Mouse (Mus musculus) adrenal gland, adult 2 months (tissue): ENCODE measurements around the gene Olfr958. TPM values are rescaled to one million over a fixed set of nuclear protein-coding genes. Genes with fewer than 3 reads are reported as not detected.

ENCODE experiments used
- DNase-seq: peaks from one replicate; pipeline ENCODE4 v3.0.0; 2021
- long read RNA-seq: library from polyadenylated mRNA; stranded (forward); transcript quantifications from one replicate; pipeline ENCODE4 v2.0.0, GENCODE M21; 2021
- polyA plus RNA-seq: library from polyadenylated mRNA; depleted of rRNA; stranded (reverse); fragments of >200 nt; gene quantifications from 2 replicates; pipeline ENCODE4 v1.2.3, GENCODE M21; 2012; rRNA removed
- total RNA-seq, 2 experiments: library from RNA; stranded (reverse); gene quantifications; 2 replicates each; pipeline ENCODE4 v1.2.3; 2021

Olfr958 gene
- total RNA-seq: not detected
- not detected in 2 replicates for polyA plus RNA-seq
- long read RNA-seq: 0 reads

- no peak for DNase-seq
These were observed at the start of gene Olfr958 for GRCm38 (mm10) chr9:39553946-39554345. Olfr958 (minus strand) TSS chr9:39554054.

- peak; percentile 5 for DNase-seq
These were observed 49.5 kb upstream of the Olfr958 start for GRCm38 (mm10) chr9:39603333-39603845.

- no peak for DNase-seq
These were observed 48.9 kb upstream of the Olfr958 start for GRCm38 (mm10) chr9:39602536-39603332.

GRCm38 (mm10) chr9:39577050-39577449 is 23.2 kb upstream of the Olfr958 start:
- no peak for DNase-seq

GRCm38 (mm10) chr9:39575469-39575868 is 21.6 kb upstream of the Olfr958 start, which contains the start of gene Olfr959:
Olfr959 (minus strand) TSS chr9:39575569.
- DNase-seq: no peak

GRCm38 (mm10) chr9:39558349-39558647 is 4.4 kb upstream of the Olfr958 start:
- DNase-seq: no peak

GRCm38 (mm10) chr9:39557529-39558348 is 3.9 kb upstream of the Olfr958 start:
- DNase-seq: no peak

GRCm38 (mm10) chr9:39550806-39551205 is 3.0 kb downstream of the Olfr958 start:
- DNase-seq: no peak

GRCm38 (mm10) chr9:39523616-39524285 is 30.1 kb downstream of the Olfr958 start:
- DNase-seq: no peak

- DNase-seq: no peak
These were observed 35.3 kb downstream of the Olfr958 start for GRCm38 (mm10) chr9:39518595-39518994.

GRCm38 (mm10) chr9:39515531-39515930 is 38.3 kb downstream of the Olfr958 start, which contains the start of gene Olfr957:
Olfr957 (minus strand) TSS chr9:39515809.
- DNase-seq: no peak

GRCm38 (mm10) chr9:39509412-39509811 is 44.4 kb downstream of the Olfr958 start:
- DNase-seq: no peak

GRCm38 (mm10) chr9:39508998-39509397 is 44.9 kb downstream of the Olfr958 start:
- peak; percentile 28 for DNase-seq

Other genes with a start within 250 kb of the Olfr958 start
- not detected for gene Olfr948, start 228.0 kb downstream of the Olfr958 start, total RNA-seq
- gene Olfr948, start 228.0 kb downstream of the Olfr958 start, polyA plus RNA-seq: not detected in 2 replicates
- gene Olfr951, start 166.6 kb downstream of the Olfr958 start, total RNA-seq: not detected
- not detected in 2 replicates for gene Olfr951, start 166.6 kb downstream of the Olfr958 start, polyA plus RNA-seq
- gene Olfr952, start 126.9 kb downstream of the Olfr958 start, total RNA-seq: not detected
- not detected in 2 replicates for gene Olfr952, start 126.9 kb downstream of the Olfr958 start, polyA plus RNA-seq
- not detected for gene Olfr954, start 97.4 kb downstream of the Olfr958 start, total RNA-seq
- gene Olfr954, start 97.4 kb downstream of the Olfr958 start, polyA plus RNA-seq: not detected in 2 replicates
- gene Olfr955, start 82.1 kb downstream of the Olfr958 start, total RNA-seq: not detected
- not detected in 2 replicates for gene Olfr955, start 82.1 kb downstream of the Olfr958 start, polyA plus RNA-seq
- gene Olfr44, start 60.1 kb downstream of the Olfr958 start, total RNA-seq: not detected
- gene Olfr44, start 60.1 kb downstream of the Olfr958 start, polyA plus RNA-seq: not detected in 2 replicates
- gene Olfr957, start 38.2 kb downstream of the Olfr958 start, total RNA-seq: not detected
- gene Olfr957, start 38.2 kb downstream of the Olfr958 start, polyA plus RNA-seq: not detected in 2 replicates
- not detected for gene Olfr959, start 21.5 kb upstream of the Olfr958 start, total RNA-seq
- not detected in 2 replicates for gene Olfr959, start 21.5 kb upstream of the Olfr958 start, polyA plus RNA-seq
- 10 to 100 TPM in 1 of 2 experiments, 1 to 10 TPM in 1; 9.0 to 12.1 TPM for gene AW551984, start 50.3 kb upstream of the Olfr958 start, total RNA-seq
- gene AW551984, start 50.3 kb upstream of the Olfr958 start, polyA plus RNA-seq: 9.0 and 15.0 TPM in 2 replicates
- not detected for gene Olfr148, start 56.6 kb upstream of the Olfr958 start, total RNA-seq
- gene Olfr148, start 56.6 kb upstream of the Olfr958 start, polyA plus RNA-seq: not detected in 2 replicates
- not detected for gene Olfr960, start 67.3 kb upstream of the Olfr958 start, total RNA-seq
- not detected in 2 replicates for gene Olfr960, start 67.3 kb upstream of the Olfr958 start, polyA plus RNA-seq
- gene Olfr961, start 91.0 kb upstream of the Olfr958 start, total RNA-seq: not detected
- not detected in 2 replicates for gene Olfr961, start 91.0 kb upstream of the Olfr958 start, polyA plus RNA-seq
- gene Olfr963, start 113.2 kb upstream of the Olfr958 start, total RNA-seq: not detected
- not detected in 2 replicates for gene Olfr963, start 113.2 kb upstream of the Olfr958 start, polyA plus RNA-seq
- not detected for gene Olfr149, start 153.1 kb upstream of the Olfr958 start, total RNA-seq
- gene Olfr149, start 153.1 kb upstream of the Olfr958 start, polyA plus RNA-seq: not detected in 2 replicates
- not detected for gene Olfr965, start 157.3 kb upstream of the Olfr958 start, total RNA-seq
- gene Olfr965, start 157.3 kb upstream of the Olfr958 start, polyA plus RNA-seq: not detected in 2 replicates
- gene Olfr150, start 176.9 kb upstream of the Olfr958 start, total RNA-seq: not detected
- gene Olfr150, start 176.9 kb upstream of the Olfr958 start, polyA plus RNA-seq: not detected in 2 replicates
- gene Olfr967, start 192.2 kb upstream of the Olfr958 start, total RNA-seq: not detected
- not detected in 2 replicates for gene Olfr967, start 192.2 kb upstream of the Olfr958 start, polyA plus RNA-seq
- not detected for gene Olfr968, start 229.2 kb upstream of the Olfr958 start, total RNA-seq
- gene Olfr968, start 229.2 kb upstream of the Olfr958 start, polyA plus RNA-seq: not detected in 2 replicates
- not detected for gene Olfr969, start 236.9 kb upstream of the Olfr958 start, total RNA-seq
- gene Olfr969, start 236.9 kb upstream of the Olfr958 start, polyA plus RNA-seq: not detected in 2 replicates